Mouse (Mus musculus) Muller cell, postnatal 12 days (primary cell): ENCODE data around the gene Wnk2.

ENCODE experiments used
- DNase-seq: peaks from one replicate; pipeline ENCODE4 v3.0.0-alpha.2; 2015; ENCODE audit errors: inconsistent ontology term

Gene Wnk2

DNA sequence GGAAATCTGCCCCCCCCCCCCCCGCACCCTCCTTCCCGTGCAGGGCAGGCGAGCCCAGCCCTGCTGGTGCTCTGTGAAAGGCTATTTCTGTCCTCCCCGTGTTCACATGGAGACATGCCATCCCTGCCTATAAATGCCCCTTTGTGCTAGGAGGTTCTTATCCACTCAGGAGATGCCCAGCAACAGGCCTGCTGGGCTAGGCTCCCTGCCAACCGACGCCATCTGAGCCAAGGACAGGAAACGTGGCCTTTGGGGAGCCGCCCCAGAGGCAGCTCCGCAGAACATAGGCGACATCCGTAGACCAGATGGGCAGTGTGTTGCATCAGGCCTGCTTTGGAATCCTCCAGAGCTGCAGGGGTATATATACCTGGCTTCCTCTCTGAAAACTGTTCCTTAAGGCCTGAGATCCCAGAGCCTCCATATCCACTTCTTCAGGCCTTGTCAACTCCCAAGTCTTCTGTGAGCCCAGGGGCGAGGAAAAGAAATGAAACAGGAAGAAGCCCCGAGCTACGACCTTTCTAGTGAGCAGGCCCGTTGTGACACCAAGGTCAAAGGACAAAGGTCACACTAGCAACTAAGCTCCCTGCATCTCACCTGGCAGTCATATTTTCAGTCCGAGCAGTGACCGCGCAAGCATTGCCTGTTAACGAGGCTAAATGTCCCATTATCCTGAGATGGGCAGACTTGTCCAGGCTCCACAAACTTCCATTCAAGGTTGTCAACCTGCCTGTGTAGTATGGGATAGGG lies 31.2 kb upstream of the Wnk2 start:
- DNase-seq, result peak; percentile 90

DNA sequence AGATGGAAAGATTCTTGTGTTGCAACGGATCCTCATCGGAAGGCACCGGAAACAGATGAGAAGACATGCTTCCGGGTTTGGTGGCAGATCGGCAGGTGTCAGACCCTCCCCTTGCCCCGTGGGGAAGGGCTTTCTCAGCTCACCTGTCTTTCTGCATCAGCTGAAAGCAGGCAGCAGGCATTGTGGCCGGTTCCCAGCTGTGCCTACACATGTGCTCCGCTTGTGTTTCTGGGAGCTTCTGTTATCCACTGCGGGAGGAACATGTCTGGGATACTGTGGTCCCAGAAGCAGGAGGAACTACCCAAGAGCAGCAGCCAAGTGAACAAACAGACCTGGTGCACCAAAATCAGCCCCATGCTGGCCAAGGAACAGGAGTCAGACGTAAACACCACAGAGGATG lies 27.7 kb upstream of the Wnk2 start:
- no peak for DNase-seq

DNA sequence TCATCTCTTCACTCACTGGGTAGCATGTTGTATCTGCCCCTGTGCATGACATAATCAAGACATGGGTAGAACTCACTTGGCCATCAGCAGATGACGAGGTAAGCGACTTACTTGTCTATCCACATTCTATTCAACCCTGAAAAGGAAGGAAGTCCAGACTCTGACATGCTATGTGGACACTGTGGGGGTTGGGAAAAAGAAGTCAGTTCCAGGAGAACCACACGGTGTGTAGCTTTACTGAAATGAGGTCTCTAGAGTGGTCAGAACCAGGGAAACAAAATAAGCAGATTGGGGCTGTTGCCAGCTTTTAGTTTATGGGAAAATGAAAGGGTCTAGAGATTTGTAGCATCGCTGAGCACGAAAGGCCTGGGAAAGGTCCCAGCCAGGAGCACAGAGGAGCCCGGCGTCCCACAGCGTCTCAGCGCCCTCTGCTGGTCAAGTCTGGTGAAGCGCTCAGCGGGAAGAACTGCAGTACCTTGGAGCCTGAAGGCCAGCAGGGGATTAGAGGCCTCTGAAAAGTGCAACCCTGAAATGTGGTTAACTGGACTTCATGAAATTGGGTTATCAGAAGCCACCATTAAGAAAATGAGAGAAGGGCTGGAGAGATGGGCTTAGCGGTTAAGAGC lies 25.3 kb upstream of the Wnk2 start:
- DNase-seq, result peak; percentile 82

DNA sequence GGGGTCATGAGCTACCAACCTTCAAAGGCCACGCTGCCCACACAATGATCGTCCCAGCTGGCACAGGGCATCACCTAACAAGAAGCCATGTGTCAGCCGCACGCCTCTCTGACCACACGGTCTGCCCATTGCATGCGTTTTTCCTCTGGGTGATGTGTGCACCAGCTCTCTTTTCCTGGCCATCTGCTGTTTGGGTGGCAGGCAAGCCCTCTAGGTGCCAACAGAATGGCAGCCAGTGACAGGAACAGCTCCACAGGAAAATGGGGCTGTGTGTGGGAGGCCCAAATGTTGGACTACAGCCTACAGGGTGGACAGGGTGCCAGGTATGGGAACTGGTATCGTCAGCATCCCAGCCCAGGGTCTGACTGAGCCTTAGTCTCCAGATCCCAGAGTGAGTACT lies 24.5 kb upstream of the Wnk2 start:
- no peak for DNase-seq

DNA sequence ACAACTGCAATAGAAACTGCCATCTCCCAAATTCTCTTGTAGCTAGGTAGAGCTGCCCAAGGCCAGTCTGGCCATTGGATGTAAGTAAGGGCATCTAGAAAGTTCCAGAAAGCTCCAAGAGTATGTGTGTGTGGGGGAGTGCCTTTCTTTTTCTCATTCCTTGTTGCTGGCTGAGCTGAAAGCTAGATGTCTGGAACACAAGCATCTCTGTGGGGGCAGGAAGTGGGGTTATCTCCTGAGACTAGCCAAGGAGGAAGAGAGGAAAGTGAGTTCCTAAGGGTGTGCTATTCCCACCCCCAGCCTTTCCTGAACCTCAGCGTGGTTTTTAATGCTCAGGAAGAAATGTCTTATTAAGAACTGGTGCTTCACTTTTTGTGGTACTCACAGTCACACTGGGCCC lies 23.9 kb upstream of the Wnk2 start:
- no peak for DNase-seq

DNA sequence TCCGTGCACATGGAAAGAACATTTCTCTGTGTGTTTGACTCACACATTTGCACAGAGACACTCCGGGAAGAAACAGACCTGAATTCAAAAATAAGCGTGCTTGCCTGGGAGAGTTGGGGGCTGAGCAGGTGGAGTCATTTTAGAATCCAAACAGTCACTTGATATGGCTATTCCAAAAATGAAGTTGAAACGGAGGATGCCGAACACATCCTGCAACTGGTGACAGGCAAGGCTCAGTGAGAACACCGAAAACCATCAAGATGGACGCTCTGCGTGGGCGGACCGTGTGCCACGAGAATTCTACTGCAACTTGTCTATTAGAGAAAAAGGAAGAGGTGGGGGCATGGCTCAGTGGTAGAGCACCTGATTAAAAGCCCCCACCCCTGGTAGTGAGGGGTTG lies 22.8 kb upstream of the Wnk2 start:
- DNase-seq, result no peak

DNA sequence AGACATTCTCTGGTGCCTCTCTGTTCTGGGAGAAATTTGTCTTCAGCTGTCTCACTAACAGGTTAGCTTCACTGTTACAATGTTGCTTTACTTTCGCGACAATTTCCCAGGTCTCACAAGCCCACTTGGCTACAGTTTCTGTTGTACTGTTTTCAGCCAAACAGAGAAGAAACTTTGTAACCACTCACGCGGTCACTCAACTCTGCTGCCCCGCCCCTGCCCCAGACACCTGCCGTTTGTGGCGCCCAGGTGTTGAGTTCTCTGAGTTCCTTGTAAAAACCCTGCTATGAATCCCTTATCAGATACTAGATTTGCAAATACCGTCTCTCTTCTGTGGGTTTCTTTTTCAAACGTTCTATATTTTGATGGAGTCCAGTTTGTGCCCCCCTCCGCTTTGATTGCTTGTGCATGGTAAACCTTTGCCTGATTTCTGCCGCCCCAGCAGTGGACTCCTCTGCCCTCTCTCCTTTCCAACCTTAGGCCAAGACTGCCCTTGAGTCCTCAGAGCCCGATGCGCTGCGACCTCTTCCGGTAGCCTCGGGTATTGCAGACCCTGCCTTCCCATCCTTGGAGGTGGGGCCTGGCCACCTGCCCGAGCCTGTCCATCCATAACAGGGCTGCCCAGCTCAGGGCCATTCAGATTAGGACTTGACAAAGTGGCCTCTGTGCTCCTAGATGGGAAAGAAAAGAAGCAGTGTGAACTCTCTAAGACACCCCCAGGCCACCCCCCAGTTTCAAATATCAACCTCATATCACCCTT lies 21.8 kb upstream of the Wnk2 start:
- peak; percentile 86 for DNase-seq

DNA sequence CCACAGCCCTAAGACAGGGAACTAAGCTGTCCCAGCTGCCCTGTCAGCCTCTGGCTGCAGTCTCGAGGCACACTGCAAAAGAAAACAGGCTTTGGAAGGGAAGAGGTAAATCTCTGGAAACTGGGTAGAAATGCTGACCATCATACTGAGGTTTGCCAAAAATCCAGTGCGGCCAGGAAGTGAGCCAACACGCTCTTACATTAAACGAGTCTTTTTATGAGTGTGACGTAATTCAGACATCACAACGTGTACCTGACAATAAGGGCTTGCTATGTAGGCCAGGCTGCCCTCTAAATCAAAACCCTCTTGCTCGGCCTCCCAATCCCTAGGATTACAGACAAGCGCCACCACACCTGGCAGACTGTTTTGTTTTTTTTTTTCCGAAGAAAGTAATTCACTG lies 19.3 kb upstream of the Wnk2 start:
- no peak for DNase-seq

DNA sequence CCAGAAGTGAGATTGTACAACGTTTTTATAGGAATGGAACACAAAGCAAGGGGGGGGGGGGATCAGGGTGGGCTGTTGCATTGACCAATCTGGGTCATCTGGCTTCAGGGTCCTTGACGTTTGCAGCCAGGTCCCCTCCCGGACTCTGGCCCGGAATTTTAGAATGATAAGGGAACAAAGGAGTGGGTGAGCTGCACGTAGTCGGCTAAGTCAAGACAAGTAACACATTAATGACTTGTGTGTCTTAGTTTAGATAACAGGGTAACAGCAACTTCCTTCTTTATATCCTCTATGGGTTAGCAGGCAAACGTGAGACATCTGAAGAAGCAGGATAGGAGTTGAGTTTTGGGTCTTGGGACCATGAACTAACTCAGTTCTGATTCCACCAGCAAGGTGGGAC lies 15.8 kb upstream of the Wnk2 start:
- no peak for DNase-seq

DNA sequence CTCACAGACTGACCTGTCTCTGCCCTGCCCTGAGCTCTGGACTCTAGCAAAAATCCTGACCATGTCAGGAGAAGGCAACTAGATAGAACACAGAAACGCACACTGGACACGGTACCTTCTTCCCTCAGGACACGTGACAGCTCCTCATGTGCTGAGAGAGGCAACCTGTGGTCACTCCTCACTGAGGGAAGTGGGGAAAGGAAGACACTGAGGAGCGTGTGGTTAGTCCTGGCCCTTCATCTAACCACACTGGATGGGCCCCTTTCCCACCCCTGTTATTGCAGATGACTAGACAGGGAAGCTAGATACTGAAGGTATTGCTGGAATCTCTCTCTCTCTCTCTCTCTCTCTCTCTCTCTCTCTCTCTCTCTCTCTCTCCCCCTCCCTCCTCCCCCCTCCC lies 14.9 kb upstream of the Wnk2 start:
- peak; percentile 81 for DNase-seq

DNA sequence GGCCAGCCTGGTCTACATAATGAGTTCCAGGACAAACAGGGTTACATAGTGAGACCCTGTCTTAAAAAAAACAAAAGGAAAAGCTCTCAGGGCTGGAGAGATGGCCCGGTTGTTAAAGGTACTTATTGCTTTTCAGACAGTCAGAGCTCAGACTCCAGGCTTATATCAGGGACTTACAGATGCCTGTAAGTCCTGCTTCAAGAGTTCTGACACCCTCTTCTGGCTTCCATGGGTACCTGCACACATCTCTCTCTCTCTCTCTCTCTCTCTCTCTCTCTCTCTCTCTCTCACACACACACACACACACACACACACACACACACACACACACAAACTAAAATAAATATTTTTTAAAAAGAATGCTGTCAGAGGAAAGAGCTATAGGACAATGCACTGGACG lies 13.4 kb upstream of the Wnk2 start:
- DNase-seq, result no peak

DNA sequence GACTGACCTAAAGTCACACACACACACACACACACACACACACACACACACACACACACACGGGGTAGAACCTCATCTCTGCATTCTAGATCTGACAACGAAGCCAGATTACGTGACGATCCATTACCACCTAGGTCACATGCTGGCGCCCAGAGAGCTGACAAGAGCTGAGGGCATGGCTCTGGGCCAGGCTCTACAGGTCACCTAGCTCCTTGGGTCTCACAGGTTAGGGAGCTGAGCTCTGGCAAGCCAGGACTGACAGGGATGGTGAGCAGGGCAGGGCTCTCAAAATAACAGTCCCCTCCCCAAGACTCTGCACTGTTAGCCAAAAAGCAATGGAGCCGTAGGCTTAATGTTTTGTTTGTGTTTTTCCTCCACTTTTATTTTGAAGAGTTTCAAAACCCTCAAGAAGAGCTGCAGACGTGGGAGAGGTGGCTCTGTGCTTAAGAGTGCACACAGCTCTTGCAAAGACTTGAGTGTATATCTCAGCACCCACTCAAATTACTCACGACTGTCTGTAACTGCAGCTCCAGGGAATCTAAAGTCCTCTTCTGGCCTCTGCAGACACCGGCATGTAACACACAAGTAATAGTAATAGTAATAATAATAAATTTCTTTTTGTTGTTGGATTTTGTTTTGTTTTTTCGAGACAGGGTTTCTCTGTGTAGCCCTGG lies 10.4 kb upstream of the Wnk2 start:
- no peak for DNase-seq

DNA sequence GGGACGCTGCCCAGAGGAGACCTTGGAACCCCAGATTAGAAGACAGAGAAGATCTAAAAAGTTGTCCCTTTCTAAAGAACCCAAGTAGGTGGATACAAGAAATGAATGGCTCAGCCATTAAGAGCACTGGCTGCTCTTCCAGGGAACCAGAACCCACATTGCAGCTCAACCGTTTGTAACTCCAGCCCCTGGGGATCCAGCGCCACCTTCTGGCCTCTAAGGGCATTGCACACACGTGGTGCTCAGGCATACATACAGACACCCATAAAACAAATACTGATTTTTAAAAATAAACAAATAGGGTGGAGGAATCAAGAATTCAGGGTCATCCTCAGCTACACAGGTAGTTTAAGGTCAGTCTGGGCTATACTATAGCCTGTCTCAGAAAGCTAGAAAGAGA lies 8.8 kb upstream of the Wnk2 start:
- DNase-seq, result no peak

DNA sequence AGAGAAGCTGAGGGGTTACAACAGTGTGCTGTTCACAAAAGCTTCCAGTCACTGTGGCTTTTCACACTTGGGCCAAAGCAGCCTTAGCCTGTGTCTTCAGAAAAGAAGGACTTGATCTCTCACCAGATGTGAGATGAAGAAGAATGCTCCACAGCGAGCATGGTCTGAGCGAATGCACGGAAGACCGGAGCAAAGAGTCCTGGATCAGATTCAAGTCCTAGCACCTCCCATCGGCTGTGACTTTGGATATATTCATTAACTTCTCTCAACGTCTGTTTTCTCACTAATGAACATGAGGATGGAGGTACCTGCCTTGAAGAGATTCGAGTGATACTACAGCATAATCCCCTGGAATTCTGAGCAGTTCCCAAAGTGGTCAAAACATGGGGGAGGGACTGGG lies 6.8 kb upstream of the Wnk2 start:
- DNase-seq, result no peak

DNA sequence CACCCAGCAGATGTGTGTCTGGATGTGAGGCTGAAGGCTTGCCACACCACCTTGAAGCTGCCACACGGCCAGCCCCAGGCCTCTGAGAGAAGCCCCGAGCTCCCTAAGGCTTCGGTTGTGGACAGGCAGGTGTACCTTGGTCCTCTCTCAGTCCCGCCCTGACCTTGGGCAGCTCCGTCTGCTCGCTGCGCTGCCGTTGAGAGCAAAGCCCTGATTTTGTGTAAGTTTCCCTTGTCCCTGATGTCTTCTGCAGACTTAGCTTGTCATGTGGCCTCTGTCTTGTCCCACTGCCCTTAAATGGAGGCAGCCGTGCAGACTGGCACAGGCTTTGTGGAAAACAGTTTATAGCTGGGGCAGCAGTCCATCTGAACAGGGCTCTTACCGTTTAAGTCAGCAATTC lies 6.2 kb upstream of the Wnk2 start:
- DNase-seq, result no peak

DNA sequence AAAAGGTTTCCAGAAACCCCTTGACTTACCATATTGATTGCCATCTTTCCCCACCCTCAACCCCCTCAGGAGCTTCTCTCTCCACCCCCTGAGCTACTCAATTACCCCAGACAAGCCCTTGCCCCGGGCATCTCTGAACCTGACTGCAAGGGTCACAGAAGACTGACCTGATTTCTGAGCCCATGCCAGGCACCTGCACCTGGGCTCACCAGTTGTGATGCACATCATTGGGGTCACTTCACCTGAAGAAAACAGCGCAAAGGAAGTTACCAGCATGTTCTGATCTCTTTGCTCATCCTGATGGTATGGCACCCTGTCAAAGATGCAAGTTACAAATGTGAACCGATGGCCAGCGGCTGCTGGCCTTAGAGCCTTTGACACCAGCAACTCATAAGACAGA lies 873 bp upstream of the Wnk2 start:
- no peak for DNase-seq

DNA sequence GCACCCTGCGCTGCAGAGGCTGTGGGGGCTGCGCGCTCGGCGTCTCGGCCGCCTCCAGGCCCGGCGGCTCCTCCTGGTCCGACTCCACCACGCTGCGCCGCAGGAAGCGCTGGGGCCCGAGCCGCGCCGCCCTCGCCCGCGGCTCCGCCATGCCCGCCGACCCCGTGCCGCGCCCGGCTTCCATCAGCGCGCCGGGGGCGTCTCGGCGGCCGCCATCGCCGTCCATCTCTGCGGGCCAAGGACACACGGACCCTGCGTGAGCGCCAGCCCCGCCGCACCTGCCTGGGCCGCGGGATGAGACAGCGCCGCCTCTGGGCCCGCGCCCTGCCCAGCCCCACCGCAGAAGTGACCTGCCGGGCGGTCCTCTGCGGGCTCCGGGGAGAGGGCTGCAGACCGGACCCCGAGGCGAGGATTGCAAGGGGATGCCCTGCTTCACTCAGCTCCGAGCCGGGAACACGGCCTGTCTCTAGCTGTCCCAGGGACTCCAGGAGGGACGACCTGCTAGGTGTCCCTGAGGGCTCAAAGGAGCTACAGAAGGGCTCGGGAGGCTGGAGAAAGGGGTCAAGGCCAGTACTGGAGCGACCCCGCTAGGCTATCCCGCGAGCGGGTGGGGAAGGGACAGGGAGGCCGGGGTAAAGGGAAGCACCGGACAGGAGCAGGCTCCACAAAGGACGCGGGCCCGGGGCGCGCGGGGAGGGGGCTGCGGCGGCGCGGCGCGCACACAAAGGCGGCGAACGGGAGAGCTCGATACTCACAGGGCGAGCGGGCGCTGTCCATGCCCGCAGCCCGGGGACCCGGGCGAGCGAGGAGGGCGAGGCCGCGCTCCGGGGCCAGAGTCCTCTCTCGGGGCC lies 582 bp downstream of the Wnk2 start:
- peak; percentile 78 for DNase-seq

DNA sequence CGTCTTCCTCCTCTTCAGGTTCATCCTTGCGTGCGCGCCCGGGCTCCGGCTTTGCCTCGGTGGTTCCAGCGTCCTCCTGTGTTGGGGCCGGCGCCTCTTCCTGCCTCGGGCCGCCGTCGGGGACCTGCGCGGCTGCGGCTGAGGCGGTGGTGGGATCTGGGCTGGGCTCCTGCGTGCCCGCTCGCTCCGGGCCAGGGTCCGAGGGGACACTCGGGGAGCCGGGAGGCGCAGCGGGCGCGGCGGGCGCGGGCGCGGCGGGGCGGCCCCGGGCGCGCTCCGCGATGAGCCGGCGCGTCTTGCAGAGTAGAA lies 1.2 kb downstream of the Wnk2 start:
- DNase-seq, result peak; percentile 19

DNA sequence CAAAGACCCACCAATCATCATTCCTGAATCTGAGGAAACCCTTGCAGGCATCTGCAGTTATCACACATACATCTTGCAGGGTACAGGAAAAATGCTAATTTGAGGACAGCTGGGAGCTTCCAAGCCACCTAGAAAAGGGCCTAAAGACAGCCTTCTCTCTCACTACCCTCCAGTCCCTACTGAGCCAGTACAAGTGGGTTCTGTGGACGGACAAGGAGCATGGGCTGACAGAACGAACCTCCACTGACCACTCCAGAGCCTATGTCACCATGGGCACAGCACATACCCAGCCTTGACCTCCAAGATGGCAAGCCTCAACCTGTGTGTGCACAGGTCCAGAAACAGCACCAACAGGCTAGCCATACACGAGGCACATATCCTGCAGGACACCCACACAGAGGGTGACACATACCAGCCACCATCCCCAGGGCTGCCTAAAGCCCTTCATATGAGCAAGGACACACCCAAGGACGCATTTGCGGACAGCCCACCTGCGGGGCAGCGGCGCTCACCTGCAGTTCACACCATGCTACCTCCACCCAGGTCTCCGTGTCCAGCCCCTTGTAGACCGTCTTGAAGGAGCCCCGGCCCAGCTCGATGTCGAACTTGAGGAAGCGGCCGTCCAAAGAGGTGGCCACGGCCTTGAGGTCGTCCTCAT lies 1.6 kb downstream of the Wnk2 start:
- DNase-seq, result no peak

DNA sequence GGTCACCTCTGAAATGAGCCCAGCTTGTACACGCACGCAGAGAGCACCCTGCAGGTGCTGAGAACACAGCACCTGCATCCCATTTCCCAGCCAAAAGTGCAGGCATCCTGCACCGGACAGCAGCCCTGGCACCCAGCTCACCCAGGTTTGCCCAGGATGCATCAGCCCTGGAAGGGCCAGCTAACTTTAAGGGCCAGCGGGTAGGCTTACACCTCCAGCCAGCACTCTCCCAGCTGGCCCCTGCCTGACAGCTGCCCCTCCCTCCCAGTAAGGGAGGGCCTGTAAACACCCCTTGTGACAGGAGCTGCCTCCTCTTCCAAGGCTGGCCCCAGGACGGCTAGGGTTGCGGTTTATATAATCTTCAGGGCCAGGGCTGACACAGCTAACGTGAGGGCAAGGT lies 2.4 kb downstream of the Wnk2 start:
- DNase-seq, result peak; percentile 50

DNA sequence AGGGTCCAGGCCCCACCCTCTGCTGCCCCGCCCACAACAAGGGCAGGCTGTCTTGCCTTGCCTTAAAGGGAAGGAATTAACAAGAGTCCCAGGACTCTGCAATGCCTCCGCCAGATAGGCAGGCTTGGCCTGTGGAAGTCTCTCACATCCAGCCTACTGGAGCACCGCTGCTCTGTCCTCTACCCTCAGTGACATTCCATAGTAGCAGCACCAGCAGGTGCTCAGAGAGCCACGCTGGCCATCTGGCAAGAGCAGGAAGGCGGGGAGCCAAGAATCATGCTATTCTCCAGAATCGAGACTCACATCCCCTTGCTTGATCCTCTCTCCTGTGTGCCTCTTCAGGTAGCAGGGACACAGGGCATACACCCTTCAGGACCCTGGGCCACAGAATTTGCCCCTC lies 3.4 kb downstream of the Wnk2 start:
- DNase-seq, result peak; percentile 51
